Mouse (Mus musculus) frontal cortex, adult 2 months (tissue): ENCODE measurements around the gene Cep57. TPM values are rescaled to one million over a fixed set of nuclear protein-coding genes. Genes with fewer than 3 reads are reported as not detected.
A peak's percentile ranks its signal among the peaks of the same experiment; 100 is the strongest.

ENCODE experiments used
- DNase-seq, 2 experiments: peaks; one replicate each; pipeline ENCODE4 v3.0.0; 2022; ENCODE audit warnings: low spot score in 1 of 2; ENCODE audit errors: extremely low spot score in 1 of 2
- polyA plus RNA-seq: library from polyadenylated mRNA; depleted of rRNA; stranded (reverse); fragments of >200 nt; gene quantifications from 2 replicates; pipeline ENCODE4 v1.2.3, GENCODE M21; 2012; rRNA removed

The Cep57 gene
- polyA plus RNA-seq: 26.6 and 27.0 TPM in 2 replicates

- DNase-seq: peak; percentile 96 to 98
Measured at GRCm38 (mm10) chr9:13826832-13827405, at the start of gene Cep57. Gene Cep57 (minus strand): TSS chr9:13827107.

DNA sequence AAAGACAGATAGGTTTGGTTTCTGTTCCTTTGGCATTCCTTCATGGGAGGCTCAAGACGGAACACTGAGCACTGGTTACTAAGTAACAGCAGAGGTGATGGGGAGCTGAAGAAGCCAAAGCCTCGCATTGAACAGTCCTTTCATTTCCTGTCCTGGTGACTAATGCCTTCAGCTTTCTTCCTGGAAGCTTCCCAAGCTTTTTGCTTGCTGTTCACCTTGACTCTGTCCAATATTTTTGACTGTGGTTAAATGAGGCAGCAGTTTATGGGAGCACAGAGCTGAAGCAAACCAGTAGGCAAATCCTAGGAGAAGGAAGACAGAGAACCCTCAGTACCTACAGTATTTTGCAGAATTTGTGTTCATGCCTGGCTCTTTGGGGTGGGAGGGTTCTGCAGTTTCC, 48.4 kb upstream of the Cep57 start:
- no peak for DNase-seq

GRCm38 (mm10) chr9:13874359-13874758, 47.5 kb upstream of the Cep57 start:
- DNase-seq: peak in 1 of 2 experiments; percentile 25

DNA sequence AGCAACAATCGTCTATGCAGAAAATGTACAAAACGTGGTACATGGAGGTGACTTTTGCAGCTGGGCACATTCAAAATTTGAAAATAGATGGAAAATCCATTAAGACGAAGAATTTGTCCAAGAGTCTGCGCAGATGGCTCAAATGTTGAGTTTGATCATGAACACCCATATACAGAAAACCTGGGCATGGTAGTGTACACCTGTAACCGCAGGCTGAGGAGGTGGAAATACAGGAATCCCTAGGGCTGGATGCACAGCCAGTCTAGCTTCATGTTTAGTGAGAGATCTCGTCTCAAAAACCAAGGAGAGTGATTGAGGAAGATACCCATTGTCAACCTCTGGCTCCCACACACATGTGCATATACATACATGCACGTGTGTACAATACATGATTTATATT, 44.7 kb upstream of the Cep57 start:
- DNase-seq: no peak

- DNase-seq: no peak
Measured at GRCm38 (mm10) chr9:13867646-13868045, 40.7 kb upstream of the Cep57 start.

DNA sequence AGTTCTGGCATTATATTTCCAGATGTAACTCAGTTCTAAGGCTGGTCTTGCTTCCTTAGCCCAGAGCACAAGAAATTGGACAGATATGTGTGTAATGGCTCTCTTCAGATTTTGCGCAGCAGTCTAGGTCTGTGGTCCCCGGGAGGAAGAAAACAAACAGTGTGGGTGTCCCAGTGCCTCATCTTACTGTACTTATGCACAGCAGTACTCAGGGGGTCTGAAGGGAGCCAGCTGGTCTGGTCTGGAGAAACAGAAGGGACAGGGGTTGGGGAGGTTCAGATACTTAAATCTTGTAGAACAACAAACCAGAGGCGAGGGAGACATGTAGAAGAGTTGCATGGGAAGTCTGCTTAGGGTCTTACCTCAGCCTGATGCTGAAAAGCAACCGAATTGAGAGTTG, 29.9 kb upstream of the Cep57 start:
- DNase-seq: no peak

DNA sequence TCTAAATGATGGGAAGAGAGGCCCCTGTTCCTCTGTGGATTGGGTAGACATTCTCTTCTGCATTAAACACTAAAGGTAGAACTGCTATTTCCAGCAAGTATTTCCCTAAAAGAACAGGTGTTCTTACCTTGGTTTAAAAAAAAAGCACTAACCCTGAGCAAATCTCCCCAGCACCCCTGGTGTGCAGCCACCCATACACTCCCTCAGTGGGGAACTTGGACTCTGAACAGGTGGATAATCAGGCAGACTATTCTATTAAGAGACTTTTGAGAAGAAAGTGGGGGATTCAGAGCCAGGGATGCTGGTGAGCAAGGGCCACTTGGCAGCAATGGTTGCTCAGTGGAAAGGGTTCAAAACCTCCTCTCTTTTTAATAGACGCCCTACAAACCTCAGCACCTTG, 29.3 kb upstream of the Cep57 start:
- DNase-seq: no peak

- DNase-seq: no peak
Measured at GRCm38 (mm10) chr9:13853876-13854275, 27.0 kb upstream of the Cep57 start.

DNA sequence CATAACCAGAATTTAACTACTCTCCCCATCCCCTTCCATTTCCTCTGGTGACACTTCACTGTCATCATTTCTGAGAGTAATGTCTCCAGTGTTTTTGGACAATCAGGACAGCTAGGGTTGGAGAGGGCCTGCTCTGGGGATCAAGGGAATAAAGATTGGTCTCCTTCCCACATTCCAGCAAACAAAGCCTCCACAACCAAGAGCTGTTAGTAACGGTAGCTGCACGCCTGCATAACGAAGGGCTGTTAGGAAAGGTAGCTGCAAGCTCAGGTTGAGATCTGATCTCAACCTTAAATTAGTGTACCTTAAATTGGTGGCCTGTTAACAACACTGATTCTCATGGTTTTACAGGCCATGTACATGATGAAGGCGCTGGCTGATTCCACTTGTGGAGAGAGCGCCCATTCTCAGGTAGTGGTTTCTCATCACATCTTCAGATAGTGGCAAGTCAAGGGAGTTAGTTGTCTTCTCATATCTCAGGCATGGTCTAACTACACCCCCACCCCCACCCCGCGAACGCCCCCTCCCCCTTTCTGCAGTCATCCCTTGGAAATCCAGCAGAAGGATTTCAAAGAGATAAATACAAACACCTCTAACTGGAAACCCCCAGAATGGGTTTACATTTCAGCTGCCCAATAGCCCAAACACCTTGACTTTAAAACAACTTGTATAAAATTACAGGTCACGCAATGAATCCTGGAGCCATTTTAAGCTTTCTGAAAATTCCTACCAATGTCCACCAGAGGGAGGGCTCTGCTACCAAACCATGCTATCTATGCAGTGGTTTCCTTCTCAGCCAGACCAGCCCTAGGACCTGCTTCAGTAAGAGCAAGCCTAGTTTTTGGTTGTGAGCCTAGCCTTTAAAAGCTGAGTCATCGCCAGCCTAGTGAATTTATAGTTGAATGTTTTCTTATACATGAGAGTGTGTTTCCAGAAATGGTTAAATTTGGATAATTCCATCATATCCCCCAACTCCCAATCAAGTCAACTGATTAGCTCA, 21.9 kb upstream of the Cep57 start:
- DNase-seq: peak; percentile 20 to 70

DNA sequence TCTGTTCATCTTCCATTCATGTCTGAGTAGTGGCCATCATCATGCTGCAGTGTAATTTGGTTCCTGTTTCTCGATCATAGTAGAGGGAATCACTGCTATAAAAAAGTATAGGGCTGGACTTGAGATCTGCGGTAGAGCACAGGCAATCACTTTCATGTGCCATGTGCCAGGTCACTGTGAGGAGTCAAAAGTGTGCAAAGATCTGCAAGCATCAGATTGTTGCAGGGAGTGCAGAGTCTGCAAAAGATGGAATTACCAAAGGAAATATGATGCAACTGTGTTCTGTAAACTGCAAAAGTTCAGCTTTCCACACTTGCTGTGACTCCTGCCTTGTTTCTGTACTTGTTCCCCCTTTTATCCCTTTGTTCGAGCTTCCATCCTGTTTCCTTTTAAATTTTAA, 20.7 kb upstream of the Cep57 start:
- DNase-seq: no peak

DNA sequence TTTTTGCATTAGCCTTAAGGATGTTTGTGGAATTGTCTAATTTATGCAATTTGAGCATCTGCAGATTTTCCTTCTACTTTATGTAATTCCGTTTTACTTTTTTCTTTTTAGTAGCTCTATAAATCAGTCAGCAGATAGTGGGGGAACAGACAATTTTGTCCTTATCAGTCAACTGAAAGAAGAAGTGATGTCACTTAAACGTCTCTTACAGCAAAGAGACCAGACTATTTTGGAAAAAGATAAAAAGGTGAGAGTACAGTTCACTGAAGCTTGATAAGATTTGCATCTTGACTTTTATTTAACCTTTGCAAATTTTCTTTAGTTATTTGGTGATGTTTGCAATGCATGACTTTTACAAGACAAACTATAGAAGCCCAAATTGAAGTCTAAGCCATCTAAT, 9.8 kb upstream of the Cep57 start:
- DNase-seq: no peak

GRCm38 (mm10) chr9:13835256-13835655, 8.3 kb upstream of the Cep57 start:
- DNase-seq: no peak

- no peak for DNase-seq
Measured at GRCm38 (mm10) chr9:13828087-13828441, 1.2 kb upstream of the Cep57 start.

DNA sequence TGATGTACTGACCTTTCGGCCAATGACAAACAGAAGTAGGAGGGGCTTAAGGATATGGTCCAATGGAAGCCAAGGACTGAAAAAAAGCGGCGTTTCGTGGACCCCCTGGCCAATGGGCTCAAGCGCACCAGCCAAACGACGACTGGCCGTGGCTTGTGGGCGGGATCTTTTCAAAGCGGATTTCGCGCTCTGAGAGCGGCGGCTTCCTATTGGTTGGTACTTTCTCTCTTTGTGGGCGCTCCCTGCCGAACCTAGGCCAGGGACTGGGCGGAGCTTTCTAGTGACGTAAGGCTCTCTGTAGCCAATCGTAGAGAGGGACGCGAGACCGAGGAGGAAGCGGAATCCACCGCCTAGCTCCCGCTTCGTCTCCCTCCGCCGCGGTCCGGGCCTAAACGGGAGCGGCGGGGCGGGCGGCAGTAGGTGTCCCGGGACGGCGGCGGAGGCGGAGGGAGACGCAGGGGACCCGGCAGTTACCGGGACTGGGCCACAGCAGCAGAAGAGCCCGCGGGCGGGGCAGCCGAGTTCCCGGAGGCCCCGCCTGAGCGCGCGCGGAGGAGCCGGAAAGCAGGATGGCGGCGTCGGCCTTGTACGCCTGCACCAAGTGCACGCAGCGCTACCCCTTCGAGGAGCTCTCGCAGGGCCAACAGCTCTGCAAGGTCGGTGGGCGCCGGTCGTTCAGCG, 639 bp upstream of the Cep57 start, which contains the start of gene Fam76b:
Gene Fam76b (plus strand): TSS at position 311 of the 681 bp plus-strand sequence.
- DNase-seq: peak; percentile 100

DNA sequence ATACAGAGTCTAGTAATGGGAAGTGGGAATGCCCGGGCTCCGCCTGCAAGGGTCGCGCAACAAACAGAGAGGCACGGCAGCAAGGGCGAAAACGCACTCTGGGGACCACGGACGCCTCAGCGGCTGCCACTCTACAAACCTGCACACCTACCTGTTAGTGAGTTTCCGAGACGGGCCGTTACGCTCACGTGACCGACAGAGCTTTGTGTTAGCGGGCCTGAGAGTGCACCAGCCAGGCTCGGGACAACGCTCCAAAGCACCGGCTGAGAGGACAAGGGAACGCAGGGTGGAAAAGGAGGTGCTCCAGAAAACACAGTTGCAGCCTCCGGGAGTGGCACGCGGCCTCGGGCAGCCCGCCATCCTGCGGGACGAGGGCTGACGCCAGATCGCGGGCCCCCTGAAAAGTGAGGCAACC, 509 bp downstream of the Cep57 start:
- DNase-seq: peak in 1 of 2 experiments; percentile 37

DNA sequence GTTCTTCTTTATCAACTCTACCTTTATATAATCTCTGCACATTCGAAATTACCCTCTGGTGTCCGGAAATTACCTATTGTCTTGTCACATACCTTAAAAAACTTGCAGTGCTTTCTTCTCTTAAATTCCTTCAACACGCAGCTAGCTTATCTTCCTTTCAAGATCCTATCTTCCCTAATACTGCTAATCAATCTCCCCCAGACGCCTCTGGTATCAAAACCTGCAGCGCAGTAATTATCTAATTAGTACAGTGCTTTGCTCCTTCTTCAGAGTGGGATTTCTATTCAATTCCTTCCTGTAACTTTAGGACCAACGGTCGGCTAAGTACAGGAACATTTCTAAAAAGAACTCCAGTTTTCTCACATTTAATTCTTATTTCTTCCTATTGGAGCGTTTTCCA, 1.0 kb downstream of the Cep57 start:
- no peak for DNase-seq

DNA sequence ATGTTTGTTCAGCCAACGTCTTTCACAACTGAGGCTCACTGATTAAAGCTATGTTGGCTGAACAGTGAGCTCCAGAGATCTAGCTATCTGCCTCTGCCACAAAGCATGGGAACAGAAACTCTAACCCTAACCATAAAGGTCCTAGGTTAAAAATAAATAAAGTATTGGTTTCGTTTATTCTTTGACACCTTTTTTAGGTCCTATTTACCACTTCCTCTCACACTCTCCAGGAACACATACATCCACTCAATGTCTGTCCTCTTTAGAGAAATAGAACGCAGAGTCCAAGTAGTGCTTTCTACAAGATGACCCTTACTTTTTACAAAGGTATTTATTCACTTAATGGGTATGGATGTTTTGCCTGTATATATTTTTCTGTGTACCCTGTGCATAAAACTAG, 6.1 kb downstream of the Cep57 start:
- no peak for DNase-seq

DNA sequence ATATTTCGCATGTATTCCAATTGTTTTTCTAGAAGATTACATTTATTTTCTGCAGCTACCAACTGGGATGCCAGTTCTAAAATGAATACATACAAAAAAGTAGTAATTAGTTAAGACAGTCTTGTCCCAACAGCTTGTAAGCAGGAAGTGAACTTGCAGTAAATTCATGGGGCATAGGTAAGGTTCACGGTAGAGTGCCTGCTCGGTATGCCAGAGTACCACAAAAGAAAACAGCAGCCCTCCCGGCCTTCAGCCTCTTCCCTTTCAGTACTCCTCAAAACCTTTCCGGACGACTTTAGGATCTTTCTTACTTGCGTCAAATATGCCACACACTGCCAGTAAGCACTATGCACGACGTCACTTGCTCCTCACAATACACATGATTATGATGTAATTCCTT, 8.5 kb downstream of the Cep57 start:
- DNase-seq: no peak

- no peak for DNase-seq
Measured at GRCm38 (mm10) chr9:13809937-13810336, 17.0 kb downstream of the Cep57 start.

DNA sequence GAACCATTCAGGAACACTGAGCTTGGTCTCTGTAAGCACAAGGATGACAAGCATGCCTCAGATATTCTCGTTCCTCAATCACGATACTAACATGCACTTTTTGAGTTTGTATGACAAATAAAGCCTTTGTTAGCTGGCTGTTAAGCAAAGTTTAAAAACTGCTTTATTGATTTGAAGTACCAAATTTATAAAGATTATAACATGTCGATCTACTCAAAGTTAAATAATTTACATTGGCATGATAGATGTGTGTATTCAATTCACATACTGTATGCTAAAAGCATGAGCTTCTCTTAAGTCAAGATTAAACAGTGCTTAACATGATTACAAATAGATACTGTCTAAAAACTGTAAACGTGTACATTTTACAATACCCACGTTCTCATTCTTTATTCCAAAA, 19.2 kb downstream of the Cep57 start:
- DNase-seq: no peak

GRCm38 (mm10) chr9:13806854-13807253, 20.1 kb downstream of the Cep57 start:
- no peak for DNase-seq
